Mouse (Mus musculus): Measurements from ENCODE around the gene Chga.

Chga gene

GRCm38 (mm10) chr12:102554721-102555516 lies at the start of gene Chga:
TSS of gene Chga (plus strand) at chr12:102554969.
- in situ Hi-C loops (cut with MboI, MseI): no loop called here

- in situ Hi-C loops (cut with MboI, MseI): no loop called here
These were observed 49.5 kb upstream of the Chga start for GRCm38 (mm10) chr12:102505131-102505713.

GRCm38 (mm10) chr12:102505949-102506348 lies 48.8 kb upstream of the Chga start:
- in situ Hi-C loops (cut with MboI, MseI): no loop called here

DNA sequence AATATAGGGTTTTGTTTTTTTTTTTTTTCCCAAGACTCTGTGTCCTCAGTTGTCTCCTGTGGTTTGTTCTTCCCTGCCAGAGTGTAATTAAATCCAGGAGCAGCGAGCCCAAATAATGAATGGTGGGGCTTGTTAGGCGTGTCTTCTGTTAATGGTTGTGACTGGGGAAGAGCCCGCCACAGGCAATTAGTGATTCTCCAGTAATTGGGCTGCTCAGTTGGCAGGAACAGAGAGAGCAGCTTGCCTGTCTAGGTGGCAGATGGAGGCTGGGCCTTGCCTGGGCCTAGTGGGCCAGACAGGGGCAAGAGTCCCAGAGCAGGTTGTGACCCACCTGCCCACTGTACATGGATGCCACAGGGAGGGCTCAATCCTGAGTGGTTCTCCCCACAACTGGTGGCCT lies 43.4 kb upstream of the Chga start:
- in situ Hi-C loops (cut with MboI, MseI): no loop called here

- in situ Hi-C loops (cut with MboI, MseI): no loop called here
These were observed 40.6 kb upstream of the Chga start for GRCm38 (mm10) chr12:102514151-102514550.

DNA sequence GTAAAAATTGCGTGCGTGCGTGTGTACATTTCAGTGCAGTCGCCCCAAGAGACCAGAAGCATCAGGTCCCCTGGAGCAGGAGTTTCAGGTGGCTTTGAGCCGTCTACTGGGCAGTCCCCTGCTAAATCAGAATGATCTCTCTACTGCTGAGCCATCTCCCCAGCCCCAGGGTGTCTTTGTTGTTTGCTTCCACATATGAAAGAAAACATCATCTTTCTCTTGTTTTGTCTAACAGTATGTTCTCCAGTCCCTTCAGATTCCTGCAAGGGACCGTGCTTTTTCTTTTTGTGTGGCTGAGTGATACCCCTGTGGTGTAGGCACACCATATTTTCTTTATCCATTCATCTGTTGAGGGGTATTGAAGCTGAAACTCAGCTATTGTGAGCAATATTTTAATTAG lies 40.0 kb upstream of the Chga start:
- in situ Hi-C loops (cut with MboI, MseI): no loop called here

- in situ Hi-C loops (cut with MboI, MseI): no loop called here
These were observed 38.6 kb upstream of the Chga start for GRCm38 (mm10) chr12:102516151-102516550.

- in situ Hi-C loops (cut with MboI, MseI): no loop called here
These were observed 37.1 kb upstream of the Chga start for GRCm38 (mm10) chr12:102517647-102518046.

DNA sequence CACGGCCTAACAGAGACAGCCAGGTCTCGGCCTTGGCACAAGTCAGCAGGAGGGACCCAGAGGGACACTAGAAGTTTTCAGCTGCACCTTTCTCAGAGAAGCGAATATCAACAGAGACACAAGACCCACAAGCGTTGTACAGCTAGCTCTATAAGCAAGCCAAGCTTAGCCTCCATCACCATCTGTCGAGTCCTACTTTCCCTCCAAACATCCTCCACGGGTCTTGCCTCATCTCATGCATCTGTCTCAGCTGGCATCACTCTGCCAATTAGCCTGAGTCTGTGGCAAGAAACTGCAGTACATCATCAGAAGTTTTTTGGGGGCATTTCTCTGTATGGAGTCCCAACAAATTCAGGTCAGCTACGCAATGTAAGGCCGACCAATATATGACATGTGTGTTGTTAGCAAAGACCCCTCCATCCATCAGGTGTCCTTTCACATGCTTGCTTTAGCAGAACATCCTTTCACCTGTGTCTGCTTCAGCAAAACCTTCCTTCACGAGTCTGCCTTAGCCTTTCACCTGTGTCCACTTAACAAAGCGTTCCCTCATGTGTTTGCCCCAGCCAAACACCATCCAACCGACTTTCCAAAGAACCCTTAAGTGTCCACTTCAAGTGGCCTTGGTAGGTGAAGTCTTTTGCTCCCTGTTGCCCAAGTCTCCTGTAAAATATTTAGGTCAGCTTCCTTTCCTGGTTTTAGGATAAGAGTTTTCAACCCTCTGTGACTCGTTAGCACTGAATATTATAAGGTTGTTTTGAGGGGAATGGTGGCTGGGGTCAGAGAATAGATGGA lies 34.6 kb upstream of the Chga start:
- in situ Hi-C loops (cut with MboI, MseI): no loop called here

GRCm38 (mm10) chr12:102521777-102522319 lies 32.9 kb upstream of the Chga start:
- in situ Hi-C loops (cut with MboI, MseI): no loop called here

DNA sequence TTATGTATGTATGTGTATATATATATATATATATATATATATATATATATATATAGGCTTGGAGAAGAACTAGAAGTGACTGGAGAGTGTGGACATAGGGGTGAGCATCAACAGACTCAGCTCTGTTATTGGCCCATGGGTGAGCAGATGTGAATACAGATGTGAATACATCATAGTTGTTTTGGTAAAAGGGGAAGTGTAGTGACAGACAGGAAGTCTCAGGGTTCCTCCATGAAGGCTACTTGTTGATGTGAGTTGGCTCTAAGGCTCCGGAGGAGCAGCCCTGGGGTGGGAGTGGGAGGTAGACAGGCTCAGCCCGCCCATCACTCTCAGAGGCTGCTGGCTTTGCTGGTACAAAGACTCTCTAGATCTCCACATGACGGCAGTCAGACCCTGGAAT lies 30.6 kb upstream of the Chga start:
- in situ Hi-C loops (cut with MboI, MseI): no loop called here

- in situ Hi-C loops (cut with MboI, MseI): no loop called here
These were observed 30.0 kb upstream of the Chga start for GRCm38 (mm10) chr12:102524760-102525159.

DNA sequence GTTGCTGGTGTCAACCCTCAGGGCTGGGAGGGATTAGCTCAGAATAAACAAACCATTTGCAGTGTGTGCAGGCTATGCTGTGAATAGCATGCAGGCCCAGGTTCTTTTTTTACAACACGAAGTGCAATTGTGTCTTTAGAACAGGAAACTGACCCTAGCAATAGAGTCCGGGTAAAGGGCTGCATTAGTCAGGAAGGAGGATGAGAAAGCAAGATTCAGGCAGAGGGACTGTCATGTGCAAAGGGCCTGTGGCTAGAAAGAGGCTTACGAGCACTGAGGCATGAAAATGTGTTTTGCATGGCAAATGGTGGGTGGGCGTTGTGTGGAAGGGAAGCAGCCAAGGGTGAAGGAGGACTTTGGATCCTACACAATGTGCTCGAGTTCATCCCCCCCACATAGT lies 26.8 kb upstream of the Chga start:
- in situ Hi-C loops (cut with MboI, MseI): no loop called here

DNA sequence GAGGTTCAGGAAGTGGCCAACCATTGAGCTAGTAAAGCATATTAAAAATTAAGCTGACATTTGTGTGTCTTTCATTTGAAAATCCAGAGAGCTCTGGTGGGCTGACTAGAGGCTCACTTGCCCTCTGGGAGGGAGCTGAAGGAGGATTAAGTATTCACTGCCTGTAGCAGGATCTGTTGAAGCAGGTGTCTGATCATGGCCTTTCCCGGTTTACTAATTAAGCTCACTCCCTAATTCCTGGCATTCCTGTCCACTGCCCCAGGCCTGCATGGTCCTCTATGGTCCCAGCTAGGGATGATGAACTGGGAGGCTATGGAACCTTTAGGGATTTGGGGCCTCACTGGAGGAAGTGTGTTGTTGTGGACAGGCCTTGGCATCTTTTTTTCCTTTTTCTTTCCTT lies 19.0 kb upstream of the Chga start:
- in situ Hi-C loops (cut with MboI, MseI): no loop called here

GRCm38 (mm10) chr12:102540278-102540677 lies 14.5 kb upstream of the Chga start:
- in situ Hi-C loops (cut with MboI, MseI): no loop called here

DNA sequence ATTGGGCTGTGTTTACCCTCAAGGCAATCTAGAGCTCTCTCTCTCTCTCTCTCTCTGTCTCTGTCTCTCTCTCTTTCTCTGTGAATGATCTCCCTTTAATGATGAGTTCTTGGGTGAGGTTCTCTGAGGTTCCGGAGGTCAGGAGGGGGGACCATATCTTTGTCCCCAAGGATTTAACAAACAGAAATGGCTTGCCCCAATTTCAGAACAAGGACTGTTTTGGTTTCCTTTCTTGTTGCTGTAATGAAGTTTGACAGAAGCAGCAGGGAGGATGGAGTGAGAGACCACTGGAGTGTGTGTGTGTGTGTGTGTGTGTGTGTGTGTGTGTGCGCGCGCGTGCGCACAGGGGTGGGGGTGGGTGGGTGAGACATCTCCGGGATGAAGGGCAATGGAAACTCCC lies 13.6 kb upstream of the Chga start:
- in situ Hi-C loops (cut with MboI, MseI): no loop called here

DNA sequence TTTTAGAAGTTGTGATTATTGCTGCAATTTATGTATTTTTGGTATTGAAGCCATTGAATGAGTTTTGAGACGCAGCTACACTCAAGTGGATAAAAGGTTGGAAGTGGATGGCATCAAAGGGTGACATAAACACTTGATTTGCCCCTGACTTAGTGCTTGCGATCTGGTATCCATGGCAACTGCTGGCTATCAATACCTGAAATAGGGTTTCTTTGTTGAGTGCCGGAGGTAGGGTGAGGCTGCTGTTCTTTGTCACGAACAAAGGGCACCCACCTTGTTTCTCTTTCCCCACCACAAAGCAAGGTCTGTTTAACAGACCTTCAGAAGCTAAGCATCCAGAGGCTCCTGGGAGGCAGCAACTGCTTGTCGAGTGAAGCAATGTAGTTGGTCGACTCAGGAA lies 9.6 kb upstream of the Chga start:
- in situ Hi-C loops (cut with MboI, MseI): no loop called here

GRCm38 (mm10) chr12:102550529-102550928 lies 4.2 kb upstream of the Chga start:
- in situ Hi-C loops (cut with MboI, MseI): no loop called here

DNA sequence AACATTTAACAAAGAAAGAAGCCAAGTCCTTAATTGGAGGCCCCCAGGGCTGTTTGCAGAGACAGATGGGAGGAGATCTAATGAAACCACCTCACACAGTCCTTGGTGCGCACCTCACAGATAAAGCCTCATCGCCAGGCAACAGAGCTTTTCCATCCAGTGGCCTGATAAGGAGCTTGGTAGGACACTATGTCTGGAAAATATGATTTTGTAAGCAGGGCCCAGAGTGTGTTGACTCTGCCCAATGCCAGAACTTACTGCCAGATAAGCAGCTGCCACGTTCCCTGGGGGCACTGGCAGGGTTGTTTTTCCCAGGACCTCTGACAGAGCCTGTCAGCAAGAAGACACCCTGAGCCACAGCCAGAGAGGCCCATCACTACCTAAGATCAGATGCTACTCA lies 3.6 kb upstream of the Chga start:
- in situ Hi-C loops (cut with MboI, MseI): no loop called here

GRCm38 (mm10) chr12:102552001-102552400 lies 2.8 kb upstream of the Chga start:
- in situ Hi-C loops (cut with MboI, MseI): no loop called here

- in situ Hi-C loops (cut with MboI, MseI): no loop called here
These were observed 979 bp upstream of the Chga start for GRCm38 (mm10) chr12:102553705-102554275.

GRCm38 (mm10) chr12:102555850-102556249 lies 1.1 kb downstream of the Chga start:
- in situ Hi-C loops (cut with MboI, MseI): no loop called here

All from T-helper 2 cell (primary cell).